Mouse (Mus musculus) urinary bladder, adult 2 months (tissue): ENCODE results near the gene Tmem63c. TPM values are rescaled to one million over a fixed set of nuclear protein-coding genes. Genes with fewer than 3 reads are reported as not detected.

Experiments used
- DNase-seq: peaks from one replicate; pipeline ENCODE4 v3.0.0; 2022; ENCODE audit warnings: low spot score
- polyA plus RNA-seq: library from polyadenylated mRNA; depleted of rRNA; stranded (reverse); fragments of >200 nt; gene quantifications from 2 replicates; pipeline ENCODE4 v1.2.3, GENCODE M21; 2012; rRNA removed

Gene Tmem63c
- 0.13 and 0.19 TPM in 2 replicates for polyA plus RNA-seq

DNA sequence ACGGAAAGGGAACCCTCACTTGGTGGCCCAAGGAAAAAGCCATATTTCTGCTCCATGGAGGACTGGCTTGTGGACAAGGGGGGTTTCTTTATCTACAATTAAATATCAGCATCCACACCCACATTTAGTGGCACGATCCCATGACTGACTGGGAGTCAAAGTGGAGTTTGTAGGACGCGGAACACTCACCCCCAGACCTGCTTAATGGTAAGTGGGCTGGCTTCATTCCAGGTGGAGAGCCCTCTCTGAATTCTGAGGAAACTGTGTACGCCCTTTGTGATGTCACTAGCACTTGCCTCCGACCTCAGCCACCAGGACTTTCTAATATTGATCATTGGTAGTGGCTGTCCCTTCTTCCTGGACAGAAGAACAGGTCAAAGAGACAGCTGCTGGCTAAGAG, at the start of gene Tmem63c:
Gene Tmem63c, plus strand, starts transcription at position 301 of the 400 bp plus-strand sequence.
- DNase-seq: no peak

DNA sequence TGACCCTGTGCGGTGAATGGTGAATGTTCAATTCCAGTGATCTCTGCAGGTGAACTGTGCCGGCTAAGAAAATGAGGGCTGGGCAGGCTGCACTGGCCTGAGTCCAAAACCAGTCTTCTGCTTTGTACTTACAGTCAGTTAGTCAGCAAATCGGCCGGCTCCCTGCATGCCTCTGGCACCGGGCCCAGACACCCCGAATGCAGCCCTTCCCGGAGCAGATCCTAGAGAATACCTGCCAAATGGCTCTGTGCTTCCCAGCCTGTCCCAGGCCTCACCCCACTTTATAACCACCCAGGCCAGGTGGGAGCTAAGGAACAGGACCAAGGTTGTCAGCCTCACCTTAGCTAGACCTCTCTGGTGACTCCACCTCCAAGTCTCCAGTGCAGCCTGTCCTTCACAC, 47.9 kb upstream of the Tmem63c start:
- peak; percentile 51 for DNase-seq

DNA sequence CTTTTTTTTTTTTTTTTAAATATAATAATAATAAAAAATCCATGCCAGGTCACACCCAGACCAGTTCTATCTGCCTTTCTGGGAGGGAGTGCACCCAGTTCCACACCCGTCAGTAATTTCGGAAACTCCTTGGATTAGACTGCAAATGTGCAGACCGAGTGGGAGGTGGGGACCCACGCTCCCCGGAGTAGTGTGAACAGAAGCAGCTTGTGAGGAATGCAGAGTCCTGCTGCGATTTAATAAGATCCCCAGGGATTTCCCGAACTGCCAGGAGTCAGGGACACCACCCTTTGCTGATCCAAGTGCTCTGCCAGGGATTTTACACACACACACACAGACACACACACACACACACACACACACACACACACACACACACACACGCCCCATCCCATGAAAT, 47.4 kb upstream of the Tmem63c start:
- DNase-seq: no peak

DNA sequence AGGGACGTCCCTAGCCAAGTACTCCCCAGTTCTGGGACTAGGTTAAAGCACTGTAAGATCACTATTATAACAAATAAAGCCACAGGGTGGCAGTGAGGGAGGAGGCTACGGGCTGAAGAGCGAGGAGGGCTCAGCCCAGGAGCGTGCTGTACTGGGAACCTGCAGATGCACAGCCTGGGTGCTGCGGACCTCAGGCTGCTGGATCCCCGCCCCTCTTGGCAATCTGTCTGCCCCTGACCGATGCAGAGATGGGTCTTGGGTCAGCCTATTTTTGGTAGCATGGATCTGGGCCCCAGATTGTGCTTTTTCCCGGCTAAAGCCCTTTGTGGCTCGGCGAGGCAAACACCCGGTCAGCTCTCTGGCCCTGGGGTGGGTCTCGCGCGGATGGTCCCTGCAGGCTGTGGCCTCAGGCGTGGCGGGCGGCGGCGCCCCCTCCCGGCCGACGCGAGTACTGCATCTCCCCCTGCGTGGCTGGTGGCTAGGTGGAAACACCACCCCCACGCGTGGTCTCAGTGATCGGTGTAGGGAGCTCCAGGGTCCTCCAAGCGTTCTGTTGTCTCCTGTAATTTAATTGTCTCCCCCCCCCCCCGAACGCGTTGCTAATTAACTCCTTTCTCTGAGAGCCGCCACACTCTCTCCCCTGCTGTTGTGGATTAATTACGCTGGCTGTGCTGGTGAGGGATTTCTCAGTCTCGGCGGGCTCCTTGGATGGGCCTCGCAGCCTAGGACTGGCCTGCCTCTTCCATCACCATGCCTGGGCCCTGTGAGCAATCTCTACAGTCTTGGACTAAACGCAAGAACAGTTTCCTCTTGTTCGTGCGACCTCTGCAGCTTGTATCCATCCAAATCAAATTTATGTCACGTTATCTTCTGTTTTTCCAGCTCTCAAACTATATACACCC, 46.5 kb upstream of the Tmem63c start:
- peak; percentile 62 for DNase-seq

DNA sequence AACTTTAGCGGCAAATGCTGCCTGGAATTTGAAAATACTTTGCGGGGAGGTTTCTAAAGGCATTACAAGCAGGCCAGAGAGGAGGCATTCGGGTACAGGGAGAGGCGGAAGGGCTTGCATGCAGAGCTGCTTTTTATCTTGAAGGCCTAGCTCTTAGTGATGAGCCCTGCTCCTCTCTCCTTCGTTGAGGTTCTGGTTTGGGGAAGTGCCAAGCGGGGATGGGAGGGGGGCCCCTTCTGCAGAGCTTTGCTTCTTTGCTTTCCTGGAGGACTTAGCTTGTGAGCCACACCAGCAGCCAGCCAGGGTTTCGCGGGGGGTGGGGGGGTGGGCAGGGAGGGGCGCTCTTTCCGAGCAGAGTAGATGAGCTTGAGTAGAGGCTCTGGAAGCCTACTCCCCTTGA, 45.4 kb upstream of the Tmem63c start:
- no peak for DNase-seq

DNA sequence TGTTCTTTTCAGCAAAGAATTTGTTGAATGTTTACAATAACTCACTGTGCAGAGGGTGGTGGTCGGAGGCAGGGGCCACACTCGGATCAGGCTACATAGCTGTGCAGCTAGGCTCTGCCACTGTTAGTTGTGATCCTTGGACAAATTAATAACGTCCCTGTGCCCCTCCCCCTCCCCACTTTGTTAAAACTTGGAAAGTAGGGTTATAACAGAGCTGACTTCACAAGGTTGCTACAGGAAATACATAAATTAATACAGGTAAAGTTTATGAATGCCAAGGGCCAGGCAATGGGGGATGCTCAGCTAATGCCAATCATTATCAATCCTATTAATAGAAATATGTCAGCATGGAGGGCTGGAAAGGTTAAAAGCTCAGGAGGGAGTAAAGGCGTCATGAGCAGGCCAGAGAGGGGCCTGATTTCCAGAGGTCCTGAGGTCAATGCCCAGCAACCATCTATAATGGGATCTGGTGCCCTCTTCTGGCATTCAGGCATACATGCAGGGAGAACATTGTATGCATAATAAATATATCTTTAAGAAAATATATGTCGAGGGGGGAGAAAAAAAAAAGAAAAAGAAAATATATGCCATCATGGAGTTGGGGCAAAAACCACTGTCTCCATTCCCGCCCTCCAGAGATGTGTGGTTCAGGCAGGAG, 44.5 kb upstream of the Tmem63c start:
- DNase-seq: no peak

DNA sequence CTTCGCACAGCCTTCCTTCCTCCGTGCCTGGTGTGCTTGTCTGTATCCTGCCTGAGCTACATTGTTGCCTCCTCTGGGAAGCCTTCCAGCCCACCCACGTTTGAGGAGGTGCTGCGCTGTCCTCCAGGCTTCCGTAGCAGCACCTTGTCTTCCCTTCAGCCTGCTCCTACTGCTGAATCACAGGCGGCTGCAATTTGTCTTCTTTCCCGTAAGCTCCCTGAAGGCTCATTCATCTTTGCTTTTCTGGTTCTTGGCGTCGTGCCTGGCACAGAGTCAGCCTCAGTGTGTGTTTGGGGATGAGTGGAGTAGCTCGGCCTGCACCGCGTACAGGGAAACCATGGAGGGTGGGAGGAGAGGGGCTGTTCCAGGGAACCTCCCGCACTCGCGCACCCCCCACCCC, 43.3 kb upstream of the Tmem63c start:
- DNase-seq: no peak

DNA sequence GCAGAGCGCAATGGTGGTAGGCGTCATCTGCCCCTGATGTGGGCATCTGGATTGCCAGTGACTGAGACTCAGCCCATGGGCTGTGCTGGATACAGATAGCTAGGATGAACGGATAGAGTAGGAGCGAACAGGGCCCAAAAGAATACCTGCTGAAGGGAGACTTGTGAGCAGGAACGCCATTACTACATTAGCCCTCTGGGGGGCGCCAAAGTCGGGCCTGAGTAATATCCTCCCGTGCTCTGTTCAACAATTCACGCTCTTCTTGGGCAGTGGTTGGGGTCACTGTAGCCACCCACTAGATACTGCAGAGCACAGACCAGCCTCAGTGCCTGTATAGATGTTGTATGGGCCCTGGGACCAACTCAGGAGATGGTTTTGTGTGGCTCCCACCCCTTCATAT, 40.0 kb upstream of the Tmem63c start:
- no peak for DNase-seq

DNA sequence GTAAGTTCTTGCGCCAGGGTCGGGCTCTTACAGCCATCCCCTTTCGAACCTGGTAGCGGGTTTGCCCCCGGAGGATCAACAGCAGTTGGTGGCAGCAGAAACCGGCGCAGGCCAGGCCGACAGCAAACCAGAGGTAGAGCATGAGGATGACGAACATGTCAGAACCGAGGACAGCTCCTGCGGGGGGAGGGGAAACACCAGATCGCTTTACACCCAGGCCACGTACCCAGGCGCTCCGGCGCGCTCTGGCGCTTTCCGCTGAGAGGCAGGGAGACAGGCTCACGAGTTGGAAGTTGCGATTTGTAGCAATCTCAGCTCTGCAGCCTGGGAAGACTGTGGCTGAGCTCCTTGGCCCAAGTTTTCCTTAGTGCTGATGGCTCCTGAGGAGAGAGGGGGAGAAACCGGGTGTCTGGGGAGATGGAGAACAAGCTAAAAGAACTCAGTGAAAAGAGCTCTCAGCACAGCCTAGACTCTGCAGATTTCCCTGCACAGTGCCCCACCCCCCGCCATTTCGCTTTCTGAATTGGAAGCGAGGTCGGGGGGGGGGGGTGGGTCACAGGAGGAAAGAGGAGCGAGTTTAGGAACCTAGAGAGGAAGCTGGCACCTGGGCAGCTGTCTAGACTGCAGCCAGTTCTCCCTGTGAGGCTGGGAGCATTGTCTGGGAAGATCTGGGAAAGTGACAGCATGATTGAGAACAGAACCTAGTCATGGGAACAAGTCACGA, 37.5 kb upstream of the Tmem63c start:
- DNase-seq: peak; percentile 36

DNA sequence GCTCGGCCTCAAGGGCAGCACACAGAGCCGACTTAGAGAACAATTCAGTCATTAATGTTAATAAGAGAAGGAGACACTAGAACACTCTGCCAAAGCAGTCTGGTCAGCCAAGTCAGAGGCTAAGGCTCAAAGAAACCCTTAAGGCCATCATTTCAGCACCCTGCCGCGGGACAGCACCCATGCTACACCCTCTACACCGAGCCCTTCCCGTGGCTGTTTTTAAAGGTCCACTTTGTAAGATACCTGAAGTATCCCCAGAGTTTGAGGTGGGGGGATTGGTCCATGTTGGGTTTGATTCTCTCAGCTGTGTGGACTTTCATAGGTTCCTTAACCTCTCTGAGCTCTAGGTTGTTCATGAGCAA, 37.0 kb upstream of the Tmem63c start:
- DNase-seq: no peak

DNA sequence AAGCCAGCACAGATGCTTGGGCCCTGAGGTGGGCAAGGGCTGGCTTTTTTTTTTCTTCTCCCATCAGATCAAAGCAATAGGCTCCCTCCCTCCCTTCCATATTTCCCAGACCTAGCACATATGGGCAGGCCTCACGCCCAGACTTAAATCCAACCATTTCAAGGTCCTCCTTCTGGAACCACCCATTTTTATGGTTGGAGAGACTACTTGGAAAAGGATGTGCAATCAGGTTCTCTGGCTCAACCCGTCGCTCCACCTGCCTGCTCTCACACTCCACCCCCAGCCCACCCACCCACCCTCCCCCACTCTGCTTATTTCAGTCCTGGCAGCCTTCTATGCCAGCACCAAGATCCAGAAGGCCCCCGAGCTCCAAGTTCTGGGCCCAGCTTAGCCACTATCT, 34.6 kb upstream of the Tmem63c start:
- DNase-seq: no peak

DNA sequence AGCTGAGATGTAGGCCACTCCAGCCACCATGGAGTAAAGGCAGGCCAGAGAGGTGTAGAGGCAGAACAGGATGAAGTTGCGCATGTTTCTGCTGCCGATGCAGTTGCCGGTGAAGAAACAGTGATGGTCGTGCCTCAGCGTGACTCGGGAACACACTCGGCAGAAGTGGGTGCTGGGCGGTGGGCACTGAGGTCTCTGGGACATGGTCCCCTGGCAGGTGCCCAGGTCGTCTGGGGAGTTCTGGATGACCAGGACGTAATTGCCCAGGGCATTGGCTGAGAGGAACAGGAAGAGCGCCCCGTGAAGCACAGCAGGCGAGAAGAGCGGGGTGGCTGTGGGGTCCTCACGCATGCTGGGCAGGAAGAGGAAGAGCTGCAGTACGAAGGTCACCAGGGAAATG, 32.9 kb upstream of the Tmem63c start:
- DNase-seq: no peak

DNA sequence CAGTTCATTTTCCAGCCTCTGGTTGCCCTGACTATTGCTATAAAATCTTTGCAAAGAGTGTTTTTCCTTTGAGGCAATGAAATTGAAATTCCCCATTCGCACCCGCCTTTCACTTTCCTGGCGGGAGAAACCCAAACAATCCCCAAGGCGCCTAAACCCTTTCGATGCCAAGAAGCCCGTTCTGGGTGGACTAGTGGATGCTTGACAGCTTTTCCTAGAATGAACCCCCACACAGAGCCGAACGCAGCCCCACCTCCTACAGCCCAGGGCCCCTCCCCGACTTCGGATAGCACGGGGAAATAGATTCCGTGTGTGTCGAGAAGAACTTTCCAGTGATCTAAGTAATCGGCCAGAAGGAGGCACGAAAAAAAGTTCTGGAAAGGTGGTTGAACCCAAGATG, 31.8 kb upstream of the Tmem63c start:
- DNase-seq: no peak

DNA sequence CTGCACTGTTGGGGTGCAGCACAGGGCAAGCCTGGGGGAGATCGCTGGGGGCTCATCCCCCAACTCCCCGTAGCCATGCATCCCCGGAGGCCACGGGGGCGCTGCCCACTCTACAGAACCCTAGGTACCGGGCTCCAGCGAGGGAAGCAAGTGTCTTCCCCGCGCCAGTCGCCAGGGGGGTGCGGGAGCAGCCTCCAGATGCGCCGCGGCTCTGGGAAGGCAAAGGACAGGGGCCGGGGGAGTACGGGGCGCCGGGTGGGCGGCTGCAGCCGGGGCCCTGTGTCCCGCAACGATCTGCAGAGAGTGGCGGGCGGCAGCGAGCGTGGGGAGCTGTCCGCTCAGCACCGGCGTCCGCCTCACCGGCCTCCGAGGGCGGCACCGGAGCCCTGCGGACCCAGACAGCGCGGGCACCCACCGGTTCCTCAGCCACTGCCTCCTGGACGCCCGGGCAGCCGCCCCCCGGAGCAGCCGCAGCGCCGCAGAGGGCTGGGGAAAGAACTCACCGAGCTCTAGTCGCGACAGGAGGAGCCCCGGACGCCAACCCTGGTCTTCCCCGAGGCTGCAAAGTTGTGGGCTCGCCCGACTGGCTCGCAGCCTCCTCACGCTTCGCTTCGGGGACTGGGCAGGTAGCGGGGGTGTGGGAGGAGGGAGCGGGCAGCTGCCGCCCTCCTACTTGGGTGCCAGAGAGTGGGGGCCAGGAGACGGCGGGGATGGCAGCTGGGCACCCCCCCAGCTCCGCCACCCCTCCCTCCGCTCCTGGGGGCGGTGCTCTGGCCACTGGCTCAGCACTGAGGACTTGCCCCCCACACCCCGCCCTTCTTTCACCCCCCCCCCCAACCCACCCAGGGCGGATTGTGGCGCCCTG, 31.0 kb upstream of the Tmem63c start, which contains the start of gene Zdhhc22:
Gene Zdhhc22, minus strand, starts transcription at position 541 of the 865 bp plus-strand sequence.
- DNase-seq: no peak

DNA sequence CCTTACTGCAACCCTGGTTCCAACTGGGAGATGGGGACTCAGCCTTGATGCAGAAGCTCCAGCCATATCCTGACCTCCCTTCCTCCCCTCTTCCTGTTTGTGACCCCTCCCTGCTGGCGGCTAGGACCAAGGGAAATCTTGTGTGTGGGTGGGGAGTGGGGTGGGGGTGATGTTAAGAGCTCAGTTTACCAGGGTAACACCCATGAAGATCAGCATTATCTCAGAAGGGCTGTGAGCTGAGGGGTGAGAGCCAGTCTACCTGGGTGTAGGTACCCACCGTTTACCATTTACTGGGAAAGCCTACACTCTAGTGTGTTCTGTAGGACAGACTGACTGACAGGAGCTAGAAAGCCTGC, 30.4 kb upstream of the Tmem63c start:
- DNase-seq: no peak

DNA sequence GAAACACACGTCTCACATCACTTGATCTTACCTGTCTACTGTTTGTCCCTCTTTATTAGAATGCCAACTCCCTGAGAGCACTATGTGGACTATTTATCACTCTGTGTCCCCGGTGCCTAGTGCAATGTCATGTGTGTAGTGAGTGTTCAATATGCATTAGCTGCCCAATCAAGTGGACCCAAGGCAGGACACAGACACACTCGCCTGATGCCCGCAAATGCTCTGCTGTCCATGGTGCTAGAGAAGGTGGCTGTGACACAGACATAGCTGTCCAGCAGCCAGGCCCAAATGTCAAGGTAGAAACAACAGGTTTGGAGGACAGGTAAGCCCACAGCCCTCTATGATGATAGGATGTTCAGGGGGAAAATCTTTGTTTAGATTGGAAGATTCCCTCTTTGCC, 27.0 kb upstream of the Tmem63c start:
- no peak for DNase-seq

DNA sequence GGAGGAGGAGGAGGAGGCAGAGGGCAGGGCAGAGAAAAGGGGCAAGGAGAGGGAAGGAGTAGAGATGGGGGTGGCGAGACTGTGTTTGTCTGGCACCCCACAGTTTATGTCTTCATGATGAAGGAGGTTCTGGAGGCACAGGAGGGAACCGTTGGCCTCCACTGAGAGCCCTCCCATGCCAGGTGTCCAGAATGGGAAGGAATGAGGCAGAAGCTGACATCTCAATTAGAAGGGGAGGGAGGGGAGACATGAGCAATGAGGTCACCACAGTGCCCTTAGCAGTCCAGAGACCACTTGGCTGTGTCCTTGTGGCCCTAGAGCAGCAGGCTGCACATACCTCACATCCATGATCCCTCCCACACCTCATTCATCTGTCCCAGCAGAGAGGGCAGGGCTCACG, 26.4 kb upstream of the Tmem63c start:
- no peak for DNase-seq

DNA sequence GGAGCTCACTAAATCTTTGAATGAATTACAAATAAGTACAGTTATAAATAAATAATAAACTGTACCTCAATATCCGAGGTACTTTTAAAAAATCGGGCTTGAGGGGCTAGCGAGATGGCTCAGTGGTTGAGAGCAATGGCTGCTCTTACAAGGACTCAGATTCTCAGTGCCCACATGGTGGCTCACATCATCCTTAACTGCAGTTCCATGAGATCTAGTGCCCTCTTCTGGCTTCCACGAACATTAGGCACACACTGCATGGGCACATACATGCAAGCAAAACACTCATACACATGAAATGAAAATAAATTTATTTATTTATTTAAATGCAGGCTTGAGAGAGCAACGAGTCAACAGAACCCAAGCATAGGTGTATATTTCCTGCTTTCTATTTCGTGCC, 25.2 kb upstream of the Tmem63c start:
- no peak for DNase-seq

DNA sequence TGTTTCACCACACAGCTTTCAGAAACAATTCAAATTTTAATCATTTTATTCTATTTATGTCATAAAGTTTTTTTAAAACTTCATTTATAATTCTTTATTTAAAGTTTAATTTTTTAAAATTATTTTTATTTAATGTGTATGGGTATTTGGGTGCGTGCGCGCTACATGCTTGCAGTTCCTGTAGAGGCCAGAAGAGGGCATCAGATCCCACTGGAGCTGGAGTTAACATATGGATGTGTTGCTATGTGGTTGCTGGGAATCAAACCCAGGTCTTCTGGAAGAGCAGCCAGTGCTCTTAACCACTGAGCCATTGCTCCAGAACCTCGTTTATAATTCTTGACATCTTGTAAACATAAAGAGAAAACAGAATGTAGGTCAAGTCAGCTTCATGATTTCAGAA, 22.4 kb upstream of the Tmem63c start:
- no peak for DNase-seq

DNA sequence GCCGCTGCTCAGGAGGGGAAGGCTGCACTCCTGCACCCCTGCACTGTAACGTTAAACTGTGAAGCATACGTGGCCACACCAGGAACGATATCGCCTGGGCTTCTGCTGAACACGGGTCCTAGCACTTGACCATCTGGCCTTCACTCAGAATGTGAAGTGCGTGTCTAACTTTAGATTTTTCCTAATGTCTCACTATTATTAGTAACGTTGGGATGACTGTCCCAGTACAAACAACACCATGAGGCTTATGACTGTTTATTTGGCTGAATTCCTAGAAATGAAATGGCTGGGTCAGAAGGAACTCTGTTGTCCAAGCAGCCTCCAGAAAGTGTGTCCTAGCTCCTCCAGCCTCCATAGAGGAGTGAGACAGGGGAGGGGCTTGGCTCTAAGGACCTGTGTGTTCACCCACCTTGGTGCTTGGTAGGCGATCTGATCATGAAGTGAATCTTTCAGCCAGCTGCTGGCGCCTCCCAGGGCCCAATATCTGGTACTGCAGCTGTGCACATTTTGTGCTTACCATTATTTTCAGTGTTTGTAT, 21.8 kb upstream of the Tmem63c start:
- DNase-seq: no peak

DNA sequence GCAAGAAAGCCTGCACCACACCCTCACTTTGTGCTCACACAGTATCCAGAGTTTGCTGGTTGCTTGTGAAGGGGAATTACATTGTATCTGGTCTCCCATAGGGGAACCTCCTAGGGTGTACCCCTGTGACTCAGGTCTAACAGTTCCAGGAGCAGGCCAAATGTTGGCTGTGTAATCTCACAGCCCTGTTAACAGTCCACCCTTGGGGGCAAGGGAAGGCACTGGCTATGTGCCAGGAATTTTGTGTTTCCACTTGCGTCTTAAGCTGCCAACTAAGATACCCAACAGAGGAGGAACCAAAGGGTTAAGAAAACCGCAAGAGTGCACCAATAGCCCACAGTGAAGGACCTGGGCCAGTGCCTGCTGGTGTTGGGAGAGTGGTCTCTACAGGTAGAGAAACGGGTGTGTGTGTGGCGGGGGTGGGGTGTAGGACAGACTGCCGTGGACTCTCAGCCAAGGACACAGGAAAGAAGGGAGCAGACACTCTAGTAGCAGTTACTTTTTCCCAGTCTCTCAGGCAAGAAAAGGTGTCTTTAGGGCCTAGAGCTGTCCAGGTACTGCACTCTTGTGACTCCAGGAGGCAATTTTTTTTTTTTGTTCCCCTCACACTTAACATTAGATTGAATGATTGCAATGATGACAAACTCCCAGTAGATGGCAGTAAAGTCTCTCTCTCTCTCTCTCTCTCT, 20.8 kb upstream of the Tmem63c start:
- no peak for DNase-seq
